Mouse (Mus musculus): ENCODE measurements around the gene Loxl4. TPM values are rescaled to one million over a fixed set of nuclear protein-coding genes. Genes with fewer than 3 reads are reported as not detected.

The Loxl4 gene
- polyA plus RNA-seq, 1 experiment from 2014 or later: 3.6 TPM

DNA sequence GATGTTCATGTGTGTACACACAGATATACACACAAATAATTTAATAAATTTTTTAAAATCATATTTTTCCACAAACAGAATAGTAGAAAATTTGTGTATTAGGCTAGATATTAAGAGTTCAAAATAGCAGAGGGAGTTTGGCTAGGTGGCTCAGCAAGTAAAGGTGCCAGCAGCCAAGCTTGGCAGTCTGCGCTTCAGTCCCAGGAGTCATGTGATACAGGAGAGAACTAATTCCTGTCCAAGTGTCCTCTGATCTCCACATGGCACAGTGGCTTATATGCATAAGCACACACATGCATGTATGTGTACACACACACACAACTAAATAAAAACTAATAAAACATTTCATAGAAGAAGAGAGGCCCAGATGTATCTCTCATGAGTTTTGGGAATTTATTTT lies 50.6 kb downstream of the Loxl4 start:
- peaks cover 10% of the 10 kb centered on the region; the same call in 1 of the 2 replicates for H3K36me3 ChIP-seq
- H3K27ac ChIP-seq: no peak overlapping the region
- no peak overlapping the region for H3K4me2 ChIP-seq
- H3K9me3 ChIP-seq: no peaks in the 10 kb centered on the region
- H3K9ac ChIP-seq: no peak overlapping the region
- no peak overlapping the region for H3K4me3 ChIP-seq
- no peak for ATAC-seq (ENCODE audit: insufficient number of reproducible peaks, low FRiP score, low TSS enrichment, low read depth)
- WGBS: 97% methylated on average over 1 of the region's 1 CpGs
- no peaks in the 10 kb centered on the region for H3K4me1 ChIP-seq
- no peaks in the 10 kb centered on the region for H3K27me3 ChIP-seq

DNA sequence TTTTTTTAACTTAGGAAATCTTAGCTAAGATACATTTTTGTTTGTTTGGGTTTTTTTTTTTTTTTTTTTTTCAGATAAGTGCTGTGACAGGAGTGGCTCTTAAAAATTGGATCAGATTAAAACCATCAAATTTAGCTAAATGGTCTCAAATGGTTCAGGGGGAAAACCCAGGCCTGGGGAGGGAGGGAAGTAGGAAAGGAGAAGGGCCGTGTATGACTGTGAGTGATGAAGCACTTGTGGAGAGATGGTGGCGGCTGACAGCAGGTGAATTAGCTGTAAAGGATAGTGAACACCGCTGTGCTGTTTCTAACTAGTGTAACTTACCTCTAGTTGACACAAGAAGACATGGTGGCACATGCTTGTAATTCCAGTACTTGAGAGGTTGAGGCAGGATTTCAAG lies 53.9 kb downstream of the Loxl4 start:
- no peaks in the 10 kb centered on the region for H3K4me1 ChIP-seq
- H3K9me3 ChIP-seq: no peaks in the 10 kb centered on the region
- H3K36me3 ChIP-seq: peaks cover 10% of the 10 kb centered on the region; the same call in 1 of the 2 replicates
- WGBS: 74% methylated on average over 3 of the region's 3 CpGs
- no peak overlapping the region for H3K9ac ChIP-seq
- H3K27ac ChIP-seq: no peak overlapping the region
- H3K27me3 ChIP-seq: no peaks in the 10 kb centered on the region
- no peak for ATAC-seq (ENCODE audit: insufficient number of reproducible peaks, low FRiP score, low TSS enrichment, low read depth)
- no peak overlapping the region for H3K4me3 ChIP-seq
- H3K4me2 ChIP-seq: no peak overlapping the region

Other genes with a start within 250 kb of the Loxl4 start
- 3.5 and 4.2 TPM in 2 replicates for gene Crtac1, start 181.0 kb downstream of the Loxl4 start, polyA plus RNA-seq (2015; fragmentation: Nextera tagmentation; extraction: Ambion mirVana)
- gene R3hcc1l, start 94.1 kb downstream of the Loxl4 start, polyA plus RNA-seq (2015; fragmentation: Nextera tagmentation; extraction: Ambion mirVana): 18.1 and 18.9 TPM in 2 replicates
- gene Pyroxd2, start 140.0 kb upstream of the Loxl4 start, polyA plus RNA-seq (2015; fragmentation: Nextera tagmentation; extraction: Ambion mirVana): 3.1 and 3.5 TPM in 2 replicates
- 15.3 and 16.8 TPM in 2 replicates for gene Hps1, start 167.2 kb upstream of the Loxl4 start, polyA plus RNA-seq (2015; fragmentation: Nextera tagmentation; extraction: Ambion mirVana)